Mouse (Mus musculus) skeletal muscle tissue, adult 2 months (tissue): ENCODE results near the gene Olfr1258.
"Not testable (repeated sequence)": the region's sequence is repeated elsewhere in the genome, so short reads cannot be mapped to it uniquely, and the experiment has no call there.

Experiments used
- DNase-seq: peaks from one replicate; pipeline ENCODE4 v3.0.0-alpha.2; 2012; ENCODE audit warnings: low read depth, low spot score

Olfr1258 gene

DNA sequence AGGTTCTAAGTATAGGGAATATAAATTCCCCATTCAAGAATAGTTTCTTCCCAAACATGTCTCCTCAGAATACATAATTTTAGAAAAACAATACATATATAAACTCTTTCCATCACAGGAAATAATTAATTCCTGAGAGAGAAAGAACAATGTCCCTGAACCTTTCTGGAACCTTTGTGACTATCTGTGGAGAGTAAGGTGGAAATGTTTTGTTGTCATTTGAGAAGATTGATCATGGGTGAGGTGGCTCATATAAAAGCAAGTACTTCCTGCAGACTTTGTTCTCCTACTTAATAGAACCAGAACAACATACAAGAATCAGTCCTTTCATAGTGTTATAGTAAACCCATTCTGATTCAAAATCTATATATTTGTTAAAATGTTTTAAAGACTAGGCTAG is at the start of gene Olfr1258:
TSS of gene Olfr1258 (plus strand) at position 301 of the 400 bp plus-strand sequence.
- no peak for DNase-seq

- no peak for DNase-seq
Measured at GRCm38 (mm10) chr2:89878137-89878536, 49.0 kb upstream of the Olfr1258 start, which contains the start of gene Olfr1257. Gene Olfr1257 (plus strand): TSS chr2:89878437.

DNA sequence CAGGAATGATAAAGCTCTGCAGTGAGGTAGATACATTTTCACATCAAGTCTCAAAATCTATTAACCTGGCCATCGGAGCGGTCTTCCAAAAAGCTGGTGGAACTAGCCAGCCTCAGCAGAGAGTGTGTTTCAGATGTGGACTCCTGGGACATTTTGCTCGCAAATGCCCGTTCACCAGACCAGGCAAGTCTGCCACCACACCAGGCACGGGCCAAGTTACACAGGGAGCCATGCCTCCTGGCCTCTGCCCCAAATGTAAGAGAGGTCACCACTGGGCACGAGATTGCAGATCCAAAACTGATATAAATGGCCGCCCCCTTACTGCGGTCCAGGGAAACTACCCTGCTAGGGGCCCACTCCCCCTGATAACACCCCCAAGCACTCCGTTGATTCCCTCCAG is 14.5 kb upstream of the Olfr1258 start:
- not testable (repeated sequence) for DNase-seq

- no peak for DNase-seq
Measured at GRCm38 (mm10) chr2:89948564-89948963, 21.5 kb downstream of the Olfr1258 start, which contains the start of gene Olfr1259. Gene Olfr1259 (minus strand): TSS chr2:89948664.

DNA sequence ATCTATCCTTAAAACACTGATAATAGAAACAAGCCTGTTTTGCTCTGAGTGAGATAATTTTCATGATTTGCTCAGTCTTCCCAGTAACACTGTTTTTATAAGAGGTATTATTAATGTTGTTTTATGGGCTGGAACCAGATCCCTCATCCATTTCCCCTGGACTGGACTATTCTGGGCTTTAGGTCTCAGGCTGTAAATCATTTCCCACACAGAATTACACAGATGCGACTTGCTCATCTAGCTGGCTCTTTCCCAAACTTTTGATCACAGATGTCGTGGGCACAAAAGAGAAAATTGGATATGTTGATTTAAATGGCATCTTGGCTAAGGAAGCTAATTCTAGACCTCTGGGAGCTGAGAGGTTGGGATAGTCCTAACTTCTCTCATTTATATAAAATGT is 47.1 kb downstream of the Olfr1258 start, which contains the start of gene Olfr1260:
TSS of gene Olfr1260 (plus strand) at position 157 of the 400 bp plus-strand sequence.
- no peak for DNase-seq

- DNase-seq: no peak
Measured at GRCm38 (mm10) chr2:89977709-89978108, 50.6 kb downstream of the Olfr1258 start.
